Mouse (Mus musculus) small intestine, adult 2 months (tissue): ENCODE results near the gene Fam171a1.

Experiments used
- CTCF ChIP-seq: fragments of 200-500 bp; IDR thresholded peaks from 2 replicates; pipeline ENCODE4 v1.5.1; 2012; ENCODE audit warnings: low read depth, mild to moderate bottlenecking, control low read depth, inconsistent platforms, low read length, moderate library complexity, mixed read lengths; ENCODE audit not compliant: insufficient replicate concordance, insufficient read length; ENCODE audit errors: extremely low read depth
- POLR2A ChIP-seq: fragments of 200-500 bp; IDR thresholded peaks from 2 replicates; pipeline ENCODE4 v1.6.1; 2012; ENCODE audit warnings: low read depth, mild to moderate bottlenecking, control low read depth, inconsistent platforms, low read length, moderate library complexity

GRCm38 (mm10) chr2:3185335-3185734 lies 71.3 kb downstream of the Fam171a1 start:
- TF ChIP-seq CTCF = peak; percentile 21; the same call in 1 of the 2 replicates
- no peak for TF ChIP-seq POLR2A
